Mouse (Mus musculus): ENCODE measurements around the gene Olfr1293-ps.

The Olfr1293-ps gene

GRCm38 (mm10) chr2:111524903-111525302, at the start of gene Olfr1293-ps:
Gene Olfr1293-ps (plus strand): TSS chr2:111525203.
- WGBS = 91% methylated on average over 1 of the region's 1 CpGs

GRCm38 (mm10) chr2:111480519-111480918, 44.5 kb upstream of the Olfr1293-ps start, which contains the start of gene Olfr1289:
Gene Olfr1289 (plus strand): TSS chr2:111480819.
- 56% methylated on average over 1 of the region's 1 CpGs for WGBS

GRCm38 (mm10) chr2:111493729-111494128, 31.3 kb upstream of the Olfr1293-ps start, which contains the start of gene Olfr1290:
Gene Olfr1290 (minus strand): TSS chr2:111493829.
- 81% methylated on average over 5 of the region's 5 CpGs for WGBS

DNA sequence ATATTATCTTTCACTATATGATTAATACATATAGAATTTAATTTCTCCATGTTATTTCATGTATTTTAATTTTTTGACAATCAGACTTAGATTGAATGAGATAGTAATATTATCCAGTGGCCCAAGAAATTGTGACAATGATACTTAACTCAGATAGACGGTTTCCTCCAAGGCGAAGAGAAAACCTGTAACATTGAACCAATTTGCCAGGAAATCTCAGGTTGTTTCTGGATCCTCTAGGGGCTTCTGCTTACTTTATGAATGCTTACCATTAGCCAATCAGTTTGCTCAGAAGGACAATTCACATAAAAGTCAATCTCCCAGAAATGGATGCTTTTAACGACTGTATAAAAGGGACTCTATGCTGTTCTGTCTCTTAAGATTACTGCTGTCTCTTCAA, 28.1 kb upstream of the Olfr1293-ps start, which contains the start of gene Olfr1291-ps1:
TSS of gene Olfr1291-ps1 (plus strand) at position 301 of the 400 bp plus-strand sequence.
- 91% methylated on average over 3 of the region's 3 CpGs for WGBS

DNA sequence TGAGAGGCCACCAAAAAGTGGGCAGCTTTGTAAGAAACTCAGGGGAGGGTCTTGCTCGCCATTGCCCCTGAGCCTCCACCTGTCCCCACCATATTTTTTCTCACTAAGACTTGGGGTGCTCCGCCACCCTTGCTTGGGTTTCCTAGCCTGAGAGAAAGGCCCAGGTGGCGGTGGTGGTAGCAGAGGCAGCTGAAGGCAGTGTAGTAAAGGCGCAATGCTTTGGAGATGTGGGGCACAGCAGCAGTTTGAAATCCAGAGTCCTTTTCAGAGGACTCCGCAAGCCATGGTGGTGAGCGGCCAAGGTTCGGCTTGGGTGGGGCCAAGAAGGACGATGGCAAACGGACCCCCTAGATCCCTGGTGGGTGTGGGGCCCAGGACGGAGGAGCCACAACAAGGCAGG, 7.6 kb upstream of the Olfr1293-ps start:
- WGBS = 89% methylated on average over 10 of the region's 10 CpGs

DNA sequence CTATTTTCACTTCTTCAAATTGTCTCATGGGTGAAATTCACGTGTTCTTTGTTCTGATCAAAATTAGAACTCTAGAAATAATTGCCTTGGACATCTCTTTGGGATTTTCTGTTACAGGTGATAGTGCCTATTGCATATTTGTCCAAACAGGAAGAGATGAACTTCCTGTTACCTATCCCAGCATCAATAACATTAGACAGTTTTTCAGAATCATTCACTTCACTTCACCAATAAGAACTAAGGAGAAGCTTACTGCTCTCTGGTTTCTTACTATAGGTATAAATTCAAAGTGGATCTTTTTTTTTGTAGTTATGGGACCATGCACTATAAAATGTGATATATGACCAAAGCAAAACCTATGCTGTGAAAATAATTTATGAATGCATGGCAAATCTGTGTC, 15.2 kb downstream of the Olfr1293-ps start, which contains the start of gene Olfr1294:
TSS of gene Olfr1294 (minus strand) at position 101 of the 400 bp plus-strand sequence.
- WGBS = 61% methylated on average over 1 of the region's 1 CpGs

GRCm38 (mm10) chr2:111569581-111569980, 44.6 kb downstream of the Olfr1293-ps start, which contains the start of gene Olfr1295:
Gene Olfr1295 (minus strand): TSS chr2:111569681.

Measured in cerebral cortex, adult 2 months (tissue).